Mouse (Mus musculus): ENCODE measurements at regions not wholly inside any gene's neighbourhood (a gene's known extent, or its start where the extent isn't known, plus 50 kb on each side); places are given as distances from the start of the nearest gene placed in this dataset.

- Histone ChIP-seq H3K9me3 (ENCODE audit: control insufficient read depth, low read length) (no peaks in the 10 kb centered on the region), H3K27me3 (replicated peaks; ENCODE audit: control insufficient read depth, insufficient read depth, low read length) (no peaks in the 10 kb centered on the region), H3K36me3 (ENCODE audit: control insufficient read depth, insufficient read depth, low read length) (no peaks in the 10 kb centered on the region), H3K4me2 (no peak overlapping the region), H3K4me1 (replicated peaks; ENCODE audit: control insufficient read depth, insufficient read depth, low read length) (no peaks in the 10 kb centered on the region), H3K9ac (ENCODE audit: low read depth, low read length) (no peak overlapping the region), H3K27ac (ENCODE audit: low read depth, low read length) (no peak overlapping the region), H3K4me3 (ENCODE audit: low read depth, low read length) (no peak overlapping the region)
- ATAC-seq (replicated peaks; ENCODE audit: low FRiP score) (no peak), DNase-seq (ENCODE audit: low spot score) (no peak)
- WGBS, result 25% methylated on average over 3 of the region's 3 CpGs
Measured at GRCm38 (mm10) chr10:92307861-92308260, 414.4 kb downstream of the Nedd1 start.

GRCm38 (mm10) chr10:92298693-92299092 lies 423.5 kb downstream of the Nedd1 start:
- WGBS, result 61% methylated on average over 13 of the region's 13 CpGs
- no peaks in the 10 kb centered on the region for H3K9me3 ChIP-seq (ENCODE audit: control insufficient read depth, low read length)
- H3K27ac ChIP-seq (ENCODE audit: low read depth, low read length), result no peak overlapping the region
- no peak overlapping the region for H3K9ac ChIP-seq (ENCODE audit: low read depth, low read length)
- no peak for DNase-seq (ENCODE audit: low spot score)
- H3K4me2 ChIP-seq, result no peak overlapping the region
- H3K27me3 ChIP-seq (replicated peaks; ENCODE audit: control insufficient read depth, insufficient read depth, low read length), result no peaks in the 10 kb centered on the region
- no peaks in the 10 kb centered on the region for H3K4me1 ChIP-seq (replicated peaks; ENCODE audit: control insufficient read depth, insufficient read depth, low read length)
- ATAC-seq (replicated peaks; ENCODE audit: low FRiP score), result no peak
- no peak overlapping the region for H3K4me3 ChIP-seq (ENCODE audit: low read depth, low read length)
- H3K36me3 ChIP-seq (ENCODE audit: control insufficient read depth, insufficient read depth, low read length), result no peaks in the 10 kb centered on the region

GRCm38 (mm10) chr10:92296837-92297236 lies 425.4 kb downstream of the Nedd1 start:
- 84% methylated on average over 4 of the region's 4 CpGs for WGBS
- no peaks in the 10 kb centered on the region for H3K27me3 ChIP-seq (replicated peaks; ENCODE audit: control insufficient read depth, insufficient read depth, low read length)

GRCm38 (mm10) chr10:92296303-92296702 lies 425.9 kb downstream of the Nedd1 start:
- Histone ChIP-seq H3K27me3 (replicated peaks; ENCODE audit: control insufficient read depth, insufficient read depth, low read length) (no peaks in the 10 kb centered on the region), H3K4me1 (replicated peaks; ENCODE audit: control insufficient read depth, insufficient read depth, low read length) (no peaks in the 10 kb centered on the region), H3K27ac (ENCODE audit: low read depth, low read length) (no peak overlapping the region), H3K9me3 (ENCODE audit: control insufficient read depth, low read length) (no peaks in the 10 kb centered on the region), H3K4me3 (ENCODE audit: low read depth, low read length) (no peak overlapping the region), H3K4me2 (no peak overlapping the region), H3K36me3 (ENCODE audit: control insufficient read depth, insufficient read depth, low read length) (no peaks in the 10 kb centered on the region), H3K9ac (ENCODE audit: low read depth, low read length) (no peak overlapping the region)
- DNase-seq (ENCODE audit: low spot score) (no peak), ATAC-seq (replicated peaks; ENCODE audit: low FRiP score) (no peak)
- 87% methylated on average over 9 of the region's 9 CpGs for WGBS

More at GRCm38 (mm10) chr10:92296837-92297236, 425.4 kb downstream of the Nedd1 start:
- Histone ChIP-seq H3K27ac (ENCODE audit: low read depth, low read length) (no peak overlapping the region), H3K36me3 (ENCODE audit: control insufficient read depth, insufficient read depth, low read length) (no peaks in the 10 kb centered on the region), H3K4me3 (ENCODE audit: low read depth, low read length) (no peak overlapping the region), H3K4me1 (replicated peaks; ENCODE audit: control insufficient read depth, insufficient read depth, low read length) (no peaks in the 10 kb centered on the region), H3K9me3 (ENCODE audit: control insufficient read depth, low read length) (no peaks in the 10 kb centered on the region), H3K9ac (ENCODE audit: low read depth, low read length) (no peak overlapping the region), H3K4me2 (no peak overlapping the region)
- ATAC-seq (replicated peaks; ENCODE audit: low FRiP score) (no peak), DNase-seq (ENCODE audit: low spot score) (no peak)

- ATAC-seq (replicated peaks; ENCODE audit: low FRiP score), result no peak
- 66% methylated on average over 4 of the region's 4 CpGs for WGBS
Measured at GRCm38 (mm10) chr10:92293261-92293660, 429.0 kb downstream of the Nedd1 start.

GRCm38 (mm10) chr10:92289230-92289629 lies 433.0 kb downstream of the Nedd1 start:
- Histone ChIP-seq H3K9ac (ENCODE audit: low read depth, low read length) (no peak overlapping the region), H3K36me3 (ENCODE audit: control insufficient read depth, insufficient read depth, low read length) (no peaks in the 10 kb centered on the region), H3K4me1 (replicated peaks; ENCODE audit: control insufficient read depth, insufficient read depth, low read length) (no peaks in the 10 kb centered on the region), H3K4me2 (no peak overlapping the region), H3K9me3 (ENCODE audit: control insufficient read depth, low read length) (no peaks in the 10 kb centered on the region), H3K4me3 (ENCODE audit: low read depth, low read length) (no peak overlapping the region), H3K27me3 (replicated peaks; ENCODE audit: control insufficient read depth, insufficient read depth, low read length) (no peaks in the 10 kb centered on the region), H3K27ac (ENCODE audit: low read depth, low read length) (no peak overlapping the region)
- 55% methylated on average over 5 of the region's 5 CpGs for WGBS
- DNase-seq (ENCODE audit: low spot score), result no peak
- ATAC-seq (replicated peaks; ENCODE audit: low FRiP score), result no peak

More at GRCm38 (mm10) chr10:92293261-92293660, 429.0 kb downstream of the Nedd1 start:
- DNase-seq (ENCODE audit: low spot score), result no peak
- Histone ChIP-seq H3K9ac (ENCODE audit: low read depth, low read length) (no peak overlapping the region), H3K4me1 (replicated peaks; ENCODE audit: control insufficient read depth, insufficient read depth, low read length) (no peaks in the 10 kb centered on the region), H3K27ac (ENCODE audit: low read depth, low read length) (no peak overlapping the region), H3K36me3 (ENCODE audit: control insufficient read depth, insufficient read depth, low read length) (no peaks in the 10 kb centered on the region), H3K27me3 (replicated peaks; ENCODE audit: control insufficient read depth, insufficient read depth, low read length) (no peaks in the 10 kb centered on the region), H3K4me3 (ENCODE audit: low read depth, low read length) (no peak overlapping the region), H3K4me2 (no peak overlapping the region), H3K9me3 (ENCODE audit: control insufficient read depth, low read length) (no peaks in the 10 kb centered on the region)

GRCm38 (mm10) chr10:92284231-92284630 lies 438.0 kb downstream of the Nedd1 start:
- Histone ChIP-seq H3K4me3 (ENCODE audit: low read depth, low read length) (no peak overlapping the region), H3K9ac (ENCODE audit: low read depth, low read length) (no peak overlapping the region), H3K27ac (ENCODE audit: low read depth, low read length) (no peak overlapping the region), H3K9me3 (ENCODE audit: control insufficient read depth, low read length) (no peaks in the 10 kb centered on the region), H3K27me3 (replicated peaks; ENCODE audit: control insufficient read depth, insufficient read depth, low read length) (no peaks in the 10 kb centered on the region), H3K4me2 (no peak overlapping the region), H3K4me1 (replicated peaks; ENCODE audit: control insufficient read depth, insufficient read depth, low read length) (no peaks in the 10 kb centered on the region), H3K36me3 (ENCODE audit: control insufficient read depth, insufficient read depth, low read length) (no peaks in the 10 kb centered on the region)
- ATAC-seq (replicated peaks; ENCODE audit: low FRiP score), result no peak
- no peak for DNase-seq (ENCODE audit: low spot score)
- 69% methylated on average over 4 of the region's 4 CpGs for WGBS

- no peaks in the 10 kb centered on the region for H3K36me3 ChIP-seq (ENCODE audit: control insufficient read depth, insufficient read depth, low read length)
- ATAC-seq (replicated peaks; ENCODE audit: low FRiP score) (no peak), DNase-seq (ENCODE audit: low spot score) (no peak)
- WGBS, result 45% methylated on average over 2 of the region's 2 CpGs
- no peak overlapping the region for H3K9ac ChIP-seq (ENCODE audit: low read depth, low read length)
- no peak overlapping the region for H3K4me3 ChIP-seq (ENCODE audit: low read depth, low read length)
- no peaks in the 10 kb centered on the region for H3K4me1 ChIP-seq (replicated peaks; ENCODE audit: control insufficient read depth, insufficient read depth, low read length)
- no peaks in the 10 kb centered on the region for H3K27me3 ChIP-seq (replicated peaks; ENCODE audit: control insufficient read depth, insufficient read depth, low read length)
- H3K9me3 ChIP-seq (ENCODE audit: control insufficient read depth, low read length), result no peaks in the 10 kb centered on the region
- H3K27ac ChIP-seq (ENCODE audit: low read depth, low read length), result no peak overlapping the region
- no peak overlapping the region for H3K4me2 ChIP-seq
Measured at GRCm38 (mm10) chr10:92277981-92278380, 444.2 kb downstream of the Nedd1 start.

GRCm38 (mm10) chr10:92257815-92258214 lies 464.4 kb downstream of the Nedd1 start:
- DNase-seq (ENCODE audit: low spot score) (no peak), ATAC-seq (replicated peaks; ENCODE audit: low FRiP score) (no peak)
- H3K27ac ChIP-seq (ENCODE audit: low read depth, low read length), result no peak overlapping the region
- H3K27me3 ChIP-seq (replicated peaks; ENCODE audit: control insufficient read depth, insufficient read depth, low read length), result no peaks in the 10 kb centered on the region
- H3K9ac ChIP-seq (ENCODE audit: low read depth, low read length), result no peak overlapping the region
- H3K4me1 ChIP-seq (replicated peaks; ENCODE audit: control insufficient read depth, insufficient read depth, low read length), result no peaks in the 10 kb centered on the region
- H3K4me2 ChIP-seq, result no peak overlapping the region
- no peaks in the 10 kb centered on the region for H3K9me3 ChIP-seq (ENCODE audit: control insufficient read depth, low read length)
- no peaks in the 10 kb centered on the region for H3K36me3 ChIP-seq (ENCODE audit: control insufficient read depth, insufficient read depth, low read length)
- WGBS, result 69% methylated on average over 3 of the region's 3 CpGs
- no peak overlapping the region for H3K4me3 ChIP-seq (ENCODE audit: low read depth, low read length)
